Mouse (Mus musculus) frontal cortex, postnatal 36 days (tissue): ENCODE data around the gene Rhcg.

Experiments
- DNase-seq, 2 experiments: peaks; one replicate each; pipeline ENCODE4 v3.0.0; 2022; ENCODE audit warnings: low spot score in 2 of 2

Gene Rhcg

DNA sequence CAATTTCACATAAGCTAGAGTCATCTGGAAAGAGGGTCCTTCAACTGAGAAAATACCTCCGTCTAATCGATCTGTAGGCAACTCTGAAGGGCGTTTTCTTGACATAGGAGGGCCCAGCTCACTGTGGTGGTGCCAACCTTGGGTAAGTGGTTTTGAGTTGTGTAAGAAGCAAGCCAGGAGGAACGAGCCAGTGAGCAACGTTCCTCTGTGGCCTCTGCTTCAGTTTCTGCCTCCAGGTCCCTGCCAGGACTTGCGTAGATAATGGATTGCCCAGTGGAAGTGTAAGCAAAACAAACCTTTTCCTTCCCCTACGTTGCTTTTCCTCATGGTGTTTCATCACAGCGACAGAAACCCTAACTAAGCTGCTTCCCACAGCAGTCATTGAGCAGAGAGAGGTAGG is 15.5 kb downstream of the Rhcg start:
- DNase-seq: no peak

DNA sequence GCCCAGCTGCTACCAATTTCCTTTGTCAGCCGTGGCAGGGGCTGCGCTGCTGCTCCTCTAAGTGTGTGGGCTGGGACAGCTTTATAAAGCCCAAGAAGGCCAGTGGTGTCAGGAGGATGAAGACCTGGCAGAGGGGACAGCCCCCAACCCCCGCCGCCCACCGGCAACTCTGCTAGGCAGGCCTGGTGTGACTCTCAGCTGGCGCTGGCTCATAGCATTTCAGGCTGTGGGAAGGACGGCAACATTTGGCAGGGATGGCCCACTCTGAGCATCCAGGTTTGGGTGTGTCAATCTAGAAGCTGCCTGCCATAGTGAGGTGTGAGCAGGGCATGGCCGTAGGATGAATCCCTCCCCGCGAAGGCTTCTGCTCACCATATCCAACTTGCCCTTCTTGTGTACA is 17.3 kb downstream of the Rhcg start:
- peak in 1 of 2 experiments; percentile 29 for DNase-seq

DNA sequence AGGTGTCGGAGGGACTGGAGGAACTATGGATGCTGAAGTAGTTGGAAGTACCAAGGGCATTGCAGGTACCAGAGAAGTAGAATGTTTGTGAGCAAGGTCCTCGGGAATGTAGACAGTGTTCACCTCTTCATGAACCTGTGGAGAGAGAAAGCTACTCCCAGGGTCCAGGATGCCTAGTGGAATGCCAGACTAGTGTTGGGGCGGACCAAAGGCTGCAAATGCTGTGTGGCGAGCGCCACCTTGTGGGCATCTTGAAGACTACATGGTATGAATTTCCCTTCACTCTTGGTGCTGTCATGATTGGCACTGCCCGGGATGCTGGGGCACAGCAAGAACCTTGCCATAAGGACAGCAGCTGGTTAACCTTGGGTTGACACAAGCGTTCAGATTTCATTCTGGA is 22.6 kb downstream of the Rhcg start:
- peak; percentile 78 to 83 for DNase-seq

DNA sequence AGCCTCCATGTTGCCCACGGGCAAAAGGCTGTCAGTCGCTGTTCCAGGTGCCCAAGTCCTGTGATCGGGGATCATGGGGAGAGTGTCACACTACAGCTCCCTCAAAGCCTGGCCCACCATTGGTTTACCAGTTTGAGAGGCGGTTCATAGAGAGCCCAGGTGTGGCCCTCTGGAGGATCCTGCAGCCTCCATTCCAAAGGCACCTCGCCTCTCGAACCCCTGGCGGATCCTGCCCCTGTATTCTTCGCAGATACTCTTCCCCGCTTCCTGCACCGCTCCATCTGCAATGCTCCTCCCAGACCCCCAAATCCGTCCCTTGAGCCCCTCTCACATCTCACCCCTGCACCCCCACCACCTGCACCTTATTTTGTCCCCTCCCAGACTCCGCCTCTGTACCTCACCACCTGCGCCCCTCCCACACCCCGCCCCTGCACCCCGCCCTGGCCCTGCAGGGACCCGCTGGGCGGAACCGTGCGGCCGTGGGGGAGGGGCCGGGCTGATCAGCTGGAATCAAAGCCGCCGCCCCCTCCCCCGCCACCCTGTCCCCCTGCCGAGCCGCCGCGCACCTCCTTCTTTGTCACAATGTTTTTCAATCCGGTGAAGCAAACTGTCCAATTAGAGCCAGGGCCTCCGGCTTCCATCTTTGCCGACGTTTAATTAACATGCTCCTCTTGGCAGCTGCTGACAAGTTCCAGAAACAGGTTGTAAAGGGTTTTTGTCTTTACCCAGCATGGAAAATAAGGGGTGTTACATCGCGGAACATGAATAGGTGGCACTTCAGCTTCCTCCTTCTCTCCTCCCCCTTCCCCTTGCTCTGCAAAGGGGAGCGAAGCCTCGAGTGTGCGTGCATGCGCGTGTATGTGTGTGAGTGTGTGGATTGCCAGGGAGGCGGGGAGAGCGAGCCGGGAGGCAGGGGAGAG is 25.4 kb downstream of the Rhcg start:
- DNase-seq: peak; percentile 81 to 86

DNA sequence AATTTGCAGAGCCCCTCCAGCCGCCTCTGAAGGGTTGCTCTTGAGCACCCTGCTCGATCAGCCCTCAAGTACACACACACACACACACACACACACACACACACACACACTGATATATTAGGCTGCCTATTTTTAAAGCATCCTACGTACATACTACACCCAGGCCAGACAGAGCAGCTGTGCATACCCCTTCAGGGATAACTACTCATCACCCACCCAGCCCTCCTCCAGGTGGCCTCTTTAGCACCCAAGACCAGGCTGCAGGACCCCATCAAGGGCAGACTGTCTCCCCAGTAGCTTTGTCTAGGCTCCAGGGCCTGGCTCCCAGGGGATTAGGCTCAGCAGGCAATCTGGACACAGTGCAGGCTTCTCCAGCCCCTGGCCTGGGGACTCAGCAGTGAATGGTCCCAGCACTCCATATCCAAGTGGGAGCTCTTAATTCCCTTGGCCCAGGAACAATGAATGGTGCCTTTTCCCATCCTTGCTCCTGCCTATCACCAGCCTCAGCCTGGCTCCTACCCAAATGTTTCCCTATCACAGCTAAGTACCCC is 26.8 kb downstream of the Rhcg start:
- DNase-seq: no peak

DNA sequence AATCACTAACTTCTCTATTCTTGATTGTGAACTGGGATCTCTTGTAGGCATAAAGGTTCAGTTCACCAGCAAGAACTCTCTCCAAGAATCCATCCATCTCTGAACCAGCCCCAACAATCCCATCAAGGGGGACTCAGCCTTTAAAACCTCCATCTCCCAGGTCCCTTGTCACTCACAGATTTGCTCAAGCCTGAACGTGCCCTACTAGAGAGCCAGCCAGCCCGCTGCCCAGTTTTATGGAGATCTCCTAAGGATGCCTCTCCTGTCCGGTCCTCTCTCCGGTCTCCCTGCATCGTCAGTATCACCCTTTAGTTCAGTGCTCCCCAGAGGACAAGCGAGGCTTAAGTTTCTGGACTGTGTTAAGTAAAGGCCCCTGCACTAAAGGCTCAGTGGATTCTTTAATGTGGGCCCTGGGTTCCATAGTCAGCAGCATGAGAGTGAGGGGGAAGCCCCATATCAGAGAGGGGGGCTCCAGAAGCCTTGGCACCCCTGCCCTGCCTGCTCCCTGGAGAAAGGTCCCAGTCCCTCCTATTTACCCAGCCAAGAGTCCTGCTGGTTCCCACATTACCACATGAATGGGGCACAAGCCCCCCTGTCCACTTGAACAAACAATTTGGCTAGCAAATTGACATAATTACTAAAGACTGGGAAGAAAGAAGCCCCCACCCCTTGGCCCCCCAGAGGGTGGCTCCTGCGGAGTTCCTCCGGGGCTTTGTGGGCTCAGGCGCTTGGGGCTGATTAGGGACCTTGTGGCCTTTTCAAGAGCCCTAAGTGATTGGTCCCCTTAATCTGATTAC is 27.5 kb downstream of the Rhcg start:
- DNase-seq: no peak

DNA sequence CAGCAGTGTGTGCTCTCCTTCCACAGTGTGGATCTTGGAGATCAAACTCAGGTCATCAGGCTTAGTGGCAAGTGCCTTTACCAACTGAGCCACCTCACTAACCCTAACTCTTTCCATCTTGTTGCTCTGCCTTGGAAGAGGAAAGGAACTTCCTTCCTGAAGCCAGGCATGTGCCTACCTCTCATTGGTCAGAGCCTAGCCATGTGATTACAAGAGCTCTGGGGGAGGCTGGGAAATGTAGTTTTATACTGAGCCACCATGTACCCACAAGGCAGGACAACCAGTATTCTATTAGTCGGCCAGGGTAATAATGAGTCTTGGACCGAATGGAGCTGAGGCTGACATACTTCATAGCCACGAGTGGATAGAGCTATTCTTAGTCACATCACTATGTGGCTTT is 29.2 kb downstream of the Rhcg start:
- DNase-seq: no peak

DNA sequence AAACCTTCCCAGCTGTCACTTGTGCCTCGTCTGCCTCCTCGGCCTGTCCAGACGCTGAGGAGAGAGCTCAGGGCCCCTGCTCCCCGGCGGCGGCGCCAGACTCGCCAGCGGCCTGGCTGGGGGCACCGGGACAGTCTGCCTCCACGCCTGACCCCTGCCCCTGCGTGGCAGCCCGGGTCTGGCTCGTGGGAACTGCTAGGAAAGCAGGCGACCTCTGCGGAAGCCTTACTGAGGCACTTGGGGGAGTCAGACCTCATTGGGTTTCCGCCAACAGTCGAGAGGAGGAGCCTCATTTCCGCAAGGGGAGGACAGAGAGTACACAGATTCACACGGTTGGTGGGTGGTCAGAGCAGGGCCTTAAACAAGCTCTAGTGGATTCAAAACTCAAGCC is 38.6 kb downstream of the Rhcg start:
- DNase-seq: no peak

DNA sequence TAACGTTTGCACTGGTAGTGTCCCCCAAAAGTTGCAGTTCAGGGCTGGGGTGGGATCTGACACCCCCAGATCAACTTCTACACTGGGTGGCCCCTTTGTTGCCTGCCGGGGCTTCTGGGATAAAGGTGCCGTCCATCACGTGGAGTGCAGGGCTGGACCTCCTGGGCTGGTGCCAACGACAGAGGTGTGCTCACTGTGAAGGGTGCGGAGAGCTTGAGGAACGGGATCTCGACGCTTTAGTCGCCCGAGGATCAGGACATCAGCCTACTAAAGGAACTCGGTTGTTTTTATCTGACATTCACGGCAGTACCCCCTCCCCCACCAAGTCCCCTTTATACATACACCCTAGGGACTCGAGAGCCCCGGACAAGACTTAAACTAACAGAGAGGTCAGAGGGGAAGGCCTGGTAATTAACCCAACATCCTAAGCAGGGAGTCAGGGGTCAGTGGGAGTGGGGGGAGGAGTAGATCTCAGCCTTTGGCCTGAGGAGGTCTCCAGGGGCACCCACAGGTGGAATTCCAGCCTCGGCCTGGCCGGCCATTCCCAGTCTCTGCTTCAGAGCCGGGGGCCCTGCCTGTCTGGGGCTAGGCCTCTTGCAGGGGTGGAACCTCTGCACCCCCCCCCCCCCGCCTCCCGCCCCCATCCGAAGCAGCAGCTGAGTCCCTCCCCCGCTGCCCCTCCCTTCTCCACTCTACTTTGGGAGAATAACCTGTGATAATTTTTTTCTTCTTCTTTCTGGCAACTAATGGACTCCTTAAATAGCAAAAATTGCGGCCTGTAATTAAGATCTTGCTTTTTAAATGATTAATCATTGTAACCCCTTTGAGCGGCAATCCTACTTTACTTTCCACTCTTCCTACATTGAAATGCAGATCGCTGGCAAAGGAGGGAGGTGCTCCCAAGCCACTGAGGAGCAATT is 39.3 kb downstream of the Rhcg start:
- no peak for DNase-seq

DNA sequence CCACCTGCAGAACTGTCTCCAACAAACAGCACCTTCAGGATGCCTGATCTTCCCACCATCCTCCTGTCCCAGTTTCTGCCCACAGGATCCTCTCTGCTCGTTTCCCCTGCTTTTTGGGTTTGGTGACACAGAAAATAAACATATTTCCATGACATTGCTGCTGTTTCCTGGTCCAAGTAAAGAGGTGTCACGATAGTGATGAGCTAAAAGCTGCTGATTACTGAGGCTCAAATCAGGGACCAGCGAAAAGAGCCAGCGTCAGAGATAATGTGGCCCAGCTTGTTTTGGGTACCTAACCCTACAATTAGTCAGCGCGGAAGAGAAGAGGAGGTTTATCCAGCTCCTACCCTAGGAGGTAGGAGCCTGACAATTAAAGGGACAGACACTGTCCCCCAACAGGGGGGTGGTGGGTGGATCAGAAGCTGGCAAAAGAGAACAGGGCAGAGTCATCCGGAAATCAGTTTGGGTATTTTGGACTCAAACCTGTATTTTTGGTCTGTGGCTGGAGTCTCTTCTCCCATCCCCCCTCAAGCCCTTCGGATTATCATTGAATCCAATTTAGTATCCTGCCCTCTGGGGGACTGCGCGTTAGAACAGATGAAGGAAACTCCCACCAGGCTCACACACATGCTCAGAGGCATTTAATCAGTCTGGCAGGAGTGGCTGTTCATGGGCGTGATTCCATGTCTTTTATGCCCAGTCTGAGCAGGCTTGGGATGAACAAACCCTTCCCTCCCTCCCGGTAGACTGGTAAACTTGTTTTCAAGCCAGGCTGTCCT is 40.2 kb downstream of the Rhcg start:
- DNase-seq: peak; percentile 43 to 49

DNA sequence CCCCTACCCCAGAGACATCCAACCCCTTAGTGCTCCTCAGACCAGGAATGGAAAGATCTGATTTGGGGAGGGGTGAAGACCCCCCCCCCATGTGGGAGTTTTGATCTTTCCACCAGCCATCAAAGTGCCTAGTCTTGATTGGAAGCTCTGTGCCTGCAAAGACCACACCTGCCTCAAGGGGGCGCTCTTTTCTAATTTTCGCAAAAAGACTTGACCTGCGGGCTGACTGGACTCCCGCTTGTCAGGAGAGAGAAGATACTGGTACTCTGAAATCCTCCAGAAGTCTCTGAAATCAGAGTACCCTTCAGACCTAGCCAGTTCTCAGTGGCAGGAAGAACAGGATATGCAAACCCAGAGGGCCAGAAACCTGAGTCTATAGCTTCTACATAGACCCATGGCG is 40.8 kb downstream of the Rhcg start:
- peak; percentile 54 to 73 for DNase-seq

DNA sequence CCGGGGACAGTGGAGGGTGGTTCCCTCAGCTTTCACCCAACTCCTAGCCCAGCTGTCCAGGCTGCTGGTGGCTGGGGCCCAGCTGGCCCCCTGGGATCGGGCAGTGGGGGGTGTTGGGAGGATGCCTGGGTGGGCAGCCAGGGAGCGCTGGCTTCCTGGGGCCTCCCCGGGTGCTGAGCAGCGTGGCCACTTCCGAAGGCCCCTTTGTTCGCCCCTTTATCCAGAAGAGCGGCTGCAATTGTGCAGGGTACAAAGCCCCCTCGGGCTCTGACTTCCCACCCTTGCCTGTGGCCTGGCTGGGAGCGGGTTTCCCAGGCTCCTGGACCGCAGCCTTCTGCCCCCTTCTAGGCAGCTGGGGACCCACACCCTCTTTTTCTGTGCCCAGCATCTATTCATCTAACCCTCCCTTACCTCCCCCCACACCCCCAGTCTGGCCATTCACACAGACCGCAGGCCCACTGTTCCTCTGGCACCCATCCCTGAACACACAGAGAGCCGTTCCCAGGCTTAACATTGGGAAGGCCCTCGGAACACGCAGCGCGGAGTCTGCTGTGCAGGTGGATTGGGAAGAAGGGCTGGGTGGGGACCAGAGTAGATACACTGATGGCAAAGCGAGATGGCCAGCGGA is 45.2 kb downstream of the Rhcg start:
- DNase-seq: peak in 1 of 2 experiments; percentile 43

DNA sequence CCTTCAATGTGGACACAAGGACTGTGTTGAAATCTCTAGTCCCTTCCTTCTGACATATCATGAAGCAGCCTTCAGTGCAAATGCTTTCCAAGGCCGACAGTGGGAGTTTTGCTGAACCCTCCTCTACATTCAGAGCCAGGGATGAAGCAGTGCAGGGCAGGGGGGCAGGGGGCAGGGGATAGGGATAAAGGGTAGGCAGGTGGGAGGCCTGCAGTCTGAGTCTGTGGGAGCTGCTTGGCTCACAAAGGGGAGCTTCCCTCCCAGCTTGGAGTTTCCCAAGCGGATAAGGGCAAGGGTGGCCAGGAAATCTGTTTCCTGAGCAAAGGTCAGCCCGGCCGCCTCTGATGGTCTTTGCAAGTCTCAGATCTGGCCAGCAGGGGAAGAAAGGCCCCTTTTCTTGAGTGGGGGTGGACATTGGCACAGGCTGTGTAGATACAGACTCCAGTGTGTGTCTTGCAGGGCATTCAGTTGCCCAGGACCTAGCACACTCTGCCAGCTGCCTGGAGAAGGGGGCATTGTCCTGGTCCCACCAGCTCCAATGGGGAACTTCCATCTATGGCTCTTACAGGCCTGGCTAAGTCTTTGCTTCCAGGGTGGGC is 48.4 kb downstream of the Rhcg start:
- DNase-seq: no peak

DNA sequence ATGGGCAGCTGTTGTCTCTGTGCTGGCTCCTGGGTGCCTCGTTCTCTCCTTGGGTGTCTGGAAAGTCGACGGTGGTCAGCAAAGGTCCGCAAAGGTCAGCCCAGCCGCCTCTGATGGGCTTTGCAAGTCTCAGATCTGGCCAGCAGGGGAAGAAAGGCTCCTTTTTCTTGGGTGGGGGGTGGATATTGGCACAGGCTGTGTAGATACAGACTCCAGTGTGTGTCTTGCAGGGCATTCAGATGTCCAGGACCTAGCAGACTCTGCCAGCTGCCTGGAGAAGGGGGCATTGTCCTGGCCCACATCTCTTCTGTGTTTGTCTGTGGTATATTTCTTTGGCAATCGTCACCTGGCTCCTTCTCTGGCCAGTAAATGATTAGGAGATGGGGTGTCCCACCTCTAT is 49.2 kb downstream of the Rhcg start:
- no peak for DNase-seq

DNA sequence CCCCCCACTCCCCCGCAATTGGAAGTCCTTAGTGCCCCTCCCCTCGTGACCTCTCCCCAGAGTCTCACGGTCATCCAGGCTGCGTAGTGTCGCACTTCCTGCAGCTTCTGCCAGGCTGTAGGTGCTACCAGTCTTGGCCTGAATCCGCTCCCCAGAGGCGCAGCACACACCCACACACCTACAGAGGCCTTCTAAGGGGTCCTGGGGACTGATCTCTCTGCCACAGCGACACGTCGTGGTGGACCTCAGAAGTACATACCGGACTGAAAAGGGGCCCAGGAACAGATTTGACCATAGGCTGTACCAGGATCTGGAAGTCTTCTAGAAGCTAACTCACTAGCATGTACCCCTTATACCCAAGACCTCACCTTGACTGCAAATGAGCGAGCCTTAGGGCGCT is 53.8 kb downstream of the Rhcg start:
- no peak for DNase-seq

DNA sequence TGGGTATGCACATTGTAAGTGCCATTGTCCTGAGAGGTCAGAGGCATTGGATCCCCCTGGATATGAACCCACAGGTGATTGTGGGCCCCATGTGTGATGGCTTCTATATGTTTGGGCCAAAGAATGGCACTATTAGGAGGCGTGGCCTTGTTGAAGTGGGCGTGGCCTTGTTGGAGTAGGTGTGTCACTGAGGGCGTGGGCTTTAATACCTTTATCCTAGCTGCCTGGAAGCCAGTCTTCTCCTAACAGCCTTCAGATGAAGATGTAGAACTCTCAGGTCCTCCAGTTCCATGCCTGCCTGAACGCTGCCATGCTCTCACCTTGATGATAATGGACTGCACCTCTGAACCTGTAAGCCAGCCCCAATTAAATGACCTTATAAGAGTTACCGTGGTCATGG is 55.1 kb downstream of the Rhcg start:
- no peak for DNase-seq

DNA sequence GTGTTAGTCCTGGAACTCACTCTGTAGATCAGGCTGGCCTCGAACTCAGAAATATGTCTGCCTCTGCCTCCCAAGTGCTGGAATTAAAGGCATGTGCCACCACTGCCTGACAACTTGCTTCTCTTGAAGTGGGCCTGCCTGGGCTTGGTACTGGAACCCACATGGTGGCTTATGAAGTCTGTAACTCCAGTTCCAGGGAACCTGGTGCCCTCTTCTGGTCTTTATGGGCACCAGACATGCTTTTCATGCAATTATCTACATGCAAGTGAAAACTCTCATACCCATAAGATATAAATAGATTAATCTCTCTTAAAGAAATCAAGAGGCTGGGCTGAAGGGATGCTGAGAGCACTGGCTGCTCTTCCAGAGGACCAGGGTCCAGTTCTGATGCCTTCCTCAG is 58.8 kb downstream of the Rhcg start:
- no peak for DNase-seq

DNA sequence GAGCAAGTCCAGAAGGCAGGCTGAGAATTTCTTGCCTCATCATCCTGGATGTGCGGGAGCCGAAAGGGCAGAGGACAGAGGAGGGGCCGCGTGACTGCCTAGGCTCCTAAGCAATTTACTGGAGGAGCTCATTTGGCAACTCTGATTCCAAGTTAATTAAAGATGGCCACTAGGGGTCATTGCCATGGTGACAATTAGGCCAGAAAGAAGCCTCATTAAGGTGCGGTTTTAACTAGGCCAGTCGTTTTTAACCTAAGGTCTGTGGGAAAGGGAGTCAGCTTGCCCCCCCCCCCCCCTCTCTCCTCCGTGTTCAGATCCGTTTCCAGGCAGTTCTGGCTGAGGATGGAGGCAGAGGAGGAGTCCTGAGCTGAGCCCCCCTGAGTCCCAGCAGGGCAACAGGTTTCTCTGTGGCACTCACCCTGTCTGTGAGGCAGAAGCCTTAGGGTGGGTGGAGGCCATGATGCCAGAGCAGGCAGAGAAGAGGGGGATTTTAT is 59.7 kb downstream of the Rhcg start:
- DNase-seq: no peak

DNA sequence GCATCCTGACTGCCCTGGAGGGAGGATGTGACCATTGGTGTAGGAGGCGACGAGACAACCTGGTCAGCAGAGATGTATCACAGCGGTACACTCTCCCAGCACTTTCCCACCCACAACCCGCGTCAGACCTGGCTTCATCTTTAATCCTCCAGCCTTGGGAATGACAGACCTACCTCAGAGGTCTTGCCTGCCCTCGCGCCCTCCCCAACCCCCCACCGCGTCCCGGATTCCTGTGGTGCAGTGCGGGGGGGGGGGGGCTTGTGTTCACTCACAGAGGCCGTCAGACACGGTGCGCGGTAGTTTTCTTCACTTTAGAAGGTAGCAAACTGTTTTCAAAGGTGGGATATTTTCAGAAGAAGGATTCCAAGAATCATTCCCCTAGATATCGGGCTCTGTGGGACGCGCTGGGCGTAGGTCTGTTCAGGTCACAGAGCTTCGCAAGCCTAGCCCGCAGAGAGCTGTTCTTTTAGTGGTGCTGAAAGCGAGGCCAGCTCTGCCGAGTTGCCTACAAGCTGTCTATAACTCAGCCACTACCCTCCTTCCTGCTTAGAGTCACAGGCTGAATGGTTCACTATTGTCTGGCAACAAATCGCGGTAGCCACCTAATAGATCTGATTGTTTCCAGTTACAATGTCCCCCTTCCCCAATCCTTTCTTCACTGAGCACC is 62.0 kb downstream of the Rhcg start:
- DNase-seq: no peak
